Mouse (Mus musculus): ENCODE measurements around the gene Man1b1. TPM values are rescaled to one million over a fixed set of nuclear protein-coding genes. Genes with fewer than 3 reads are reported as not detected.

Man1b1 gene
- polyA plus RNA-seq, 1 experiment: 19.6 TPM

DNA sequence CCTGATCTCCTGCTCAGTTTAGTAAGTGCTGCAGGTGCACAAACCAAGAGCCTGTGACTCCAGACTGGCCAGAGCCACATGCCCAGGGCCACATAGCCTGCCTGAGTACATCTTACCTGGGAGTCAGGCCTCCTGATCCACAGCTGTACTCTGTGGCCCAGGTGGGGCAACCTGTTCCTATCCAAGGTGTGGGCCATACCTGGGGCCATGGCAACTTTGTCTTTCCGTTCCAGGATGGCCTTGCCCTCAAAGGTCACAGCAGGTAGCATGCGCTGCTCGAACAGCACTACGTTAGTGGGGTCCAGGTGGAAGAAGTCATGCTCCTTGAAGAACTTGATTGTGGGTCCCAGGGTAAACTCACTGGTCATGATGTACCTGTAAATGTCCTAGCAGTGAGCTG is 32.2 kb downstream of the Man1b1 start:
- H3K4me3 ChIP-seq (ENCODE audit: insufficient read depth, low read depth, low read length): peak overlapping the region; percentile 84
- 67% methylated on average over 4 of the region's 4 CpGs for WGBS
- H3K27ac ChIP-seq (ENCODE audit: insufficient read depth, low read depth, low read length): no peak overlapping the region

DNA sequence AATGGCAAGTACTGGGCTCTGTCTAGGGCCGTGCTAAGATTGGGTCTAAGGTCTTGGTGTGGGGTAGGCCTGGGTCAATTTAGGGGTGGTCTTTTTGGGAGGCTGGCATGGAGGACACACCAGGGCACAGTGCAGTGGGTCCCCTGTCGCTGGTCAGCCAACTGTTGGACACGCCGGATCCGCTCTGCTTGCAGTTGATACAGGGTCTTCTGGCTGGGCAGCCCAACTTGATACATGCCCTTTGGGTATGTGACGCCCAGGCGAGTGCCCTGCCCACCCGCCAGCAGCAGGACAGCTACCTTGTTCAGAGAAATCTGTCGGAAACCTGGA is 32.6 kb downstream of the Man1b1 start:
- no peak overlapping the region for H3K27ac ChIP-seq (ENCODE audit: insufficient read depth, low read depth, low read length)
- WGBS: 39% methylated on average over 9 of the region's 9 CpGs
- H3K4me1 ChIP-seq (ENCODE audit: control insufficient read depth, insufficient read depth, low read length): peaks cover 20% of the 10 kb centered on the region; the same call in 1 of the 2 replicates
- DNase-seq: no peak
- no peaks in the 10 kb centered on the region for H3K36me3 ChIP-seq (ENCODE audit: control insufficient read depth, insufficient read depth, low read length)
- peak overlapping the region; percentile 84 for H3K4me3 ChIP-seq (ENCODE audit: insufficient read depth, low read depth, low read length)
- no peaks in the 10 kb centered on the region for H3K27me3 ChIP-seq (replicated peaks; ENCODE audit: control insufficient read depth, insufficient read depth, low read length)
- no peak for TF ChIP-seq POLR2A (IDR thresholded peaks at IDR 0.05; ENCODE audit: low read depth, low read length)
- TF ChIP-seq CTCF (conservative IDR thresholded peaks at IDR 0.05; ENCODE audit: insufficient read depth, insufficient read length, low read depth, low read length): no peak

More for the DNA sequence above, 32.2 kb downstream of the Man1b1 start:
- Histone ChIP-seq H3K4me1 (ENCODE audit: control insufficient read depth, insufficient read depth, low read length) (peaks cover 20% of the 10 kb centered on the region; the same call in 1 of the 2 replicates), H3K36me3 (ENCODE audit: control insufficient read depth, insufficient read depth, low read length) (no peaks in the 10 kb centered on the region), H3K27me3 (replicated peaks; ENCODE audit: control insufficient read depth, insufficient read depth, low read length) (no peaks in the 10 kb centered on the region)
- TF ChIP-seq CTCF (conservative IDR thresholded peaks at IDR 0.05; ENCODE audit: insufficient read depth, insufficient read length, low read depth, low read length) (no peak), POLR2A (IDR thresholded peaks at IDR 0.05; ENCODE audit: low read depth, low read length) (no peak)
- no peak for DNase-seq

DNA sequence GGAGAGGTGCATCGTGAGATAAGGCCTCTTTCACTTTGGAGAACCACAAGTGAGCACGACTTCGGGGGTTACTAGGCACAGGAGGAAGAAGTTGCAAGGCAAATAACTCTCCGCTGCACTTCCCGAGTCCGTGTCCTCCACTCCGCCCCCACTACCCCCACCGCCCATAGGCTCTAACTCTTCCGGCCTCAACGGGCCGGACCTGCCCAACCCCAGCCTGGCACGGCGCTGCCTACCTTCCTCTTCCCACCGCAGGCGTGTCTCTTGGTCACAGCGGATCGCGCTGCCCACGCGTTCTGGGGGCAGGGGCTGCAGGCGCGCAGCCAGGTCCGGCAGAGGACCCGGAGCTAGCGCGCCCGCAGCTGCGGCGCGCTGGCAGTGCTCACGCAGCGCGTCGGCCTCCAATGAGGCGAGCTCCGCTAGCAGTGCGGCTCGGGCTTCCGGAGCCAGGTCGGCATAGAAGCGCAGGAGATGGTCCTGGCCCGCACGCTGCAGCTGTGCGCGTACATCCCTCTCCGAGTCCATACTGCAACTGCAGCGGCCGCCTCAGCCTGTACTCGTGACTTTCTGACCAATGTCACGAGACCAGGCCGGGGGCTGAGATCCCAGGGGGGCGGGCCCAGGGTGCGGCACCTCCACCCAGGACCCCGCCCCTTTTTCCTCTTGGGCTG is 33.1 kb downstream of the Man1b1 start, which contains the start of gene Uap1l1:
TSS of gene Uap1l1 (minus strand) at position 592 of the 671 bp plus-strand sequence.
- peak; percentile 93 for DNase-seq

DNA sequence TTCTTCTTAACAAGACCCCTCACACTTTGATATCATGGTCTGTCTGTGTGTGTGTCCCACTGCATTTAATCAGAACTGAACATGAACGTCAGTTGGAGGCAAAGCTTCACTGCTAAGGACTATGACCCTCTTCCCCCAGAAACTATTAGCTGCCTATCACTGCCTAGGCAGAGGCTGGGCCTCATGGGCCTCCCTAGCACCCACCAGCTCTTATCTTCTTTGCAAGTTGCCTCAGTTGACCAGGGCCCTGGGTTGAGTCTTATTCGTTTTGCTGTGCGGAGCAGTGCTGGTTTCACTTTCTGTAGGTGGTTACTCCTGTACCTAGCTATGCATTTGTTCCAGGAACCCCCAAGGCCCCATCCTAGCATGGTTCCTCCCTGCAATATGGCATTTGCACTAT is 37.9 kb downstream of the Man1b1 start:
- 90% methylated on average over 3 of the region's 3 CpGs for WGBS
- Histone ChIP-seq H3K4me1 (ENCODE audit: control insufficient read depth, insufficient read depth, low read length) (no peaks in the 10 kb centered on the region; the same call in 1 of the 2 replicates), H3K27me3 (replicated peaks; ENCODE audit: control insufficient read depth, insufficient read depth, low read length) (no peaks in the 10 kb centered on the region), H3K4me3 (ENCODE audit: insufficient read depth, low read depth, low read length) (no peak overlapping the region), H3K27ac (ENCODE audit: insufficient read depth, low read depth, low read length) (no peak overlapping the region), H3K36me3 (ENCODE audit: control insufficient read depth, insufficient read depth, low read length) (no peaks in the 10 kb centered on the region)
- no peak for DNase-seq
- TF ChIP-seq CTCF (conservative IDR thresholded peaks at IDR 0.05; ENCODE audit: insufficient read depth, insufficient read length, low read depth, low read length) (no peak), POLR2A (IDR thresholded peaks at IDR 0.05; ENCODE audit: low read depth, low read length) (no peak)

More for the DNA sequence above, 33.1 kb downstream of the Man1b1 start, which contains the start of gene Uap1l1:
- no peaks in the 10 kb centered on the region for H3K27me3 ChIP-seq (replicated peaks; ENCODE audit: control insufficient read depth, insufficient read depth, low read length)
- peaks cover 20% of the 10 kb centered on the region; the same call in 1 of the 2 replicates for H3K4me1 ChIP-seq (ENCODE audit: control insufficient read depth, insufficient read depth, low read length)
- TF ChIP-seq POLR2A (IDR thresholded peaks at IDR 0.05; ENCODE audit: low read depth, low read length) (peak; percentile 83), CTCF (conservative IDR thresholded peaks at IDR 0.05; ENCODE audit: insufficient read depth, insufficient read length, low read depth, low read length) (no peak)
- H3K27ac ChIP-seq (ENCODE audit: insufficient read depth, low read depth, low read length): peak within 1 kb of the TSS; percentile 58
- peak within 1 kb of the TSS; percentile 84 for H3K4me3 ChIP-seq (ENCODE audit: insufficient read depth, low read depth, low read length)
- under 1% methylated on average over 54 of the region's 54 CpGs for WGBS
- no peaks in the 10 kb centered on the region for H3K36me3 ChIP-seq (ENCODE audit: control insufficient read depth, insufficient read depth, low read length)

DNA sequence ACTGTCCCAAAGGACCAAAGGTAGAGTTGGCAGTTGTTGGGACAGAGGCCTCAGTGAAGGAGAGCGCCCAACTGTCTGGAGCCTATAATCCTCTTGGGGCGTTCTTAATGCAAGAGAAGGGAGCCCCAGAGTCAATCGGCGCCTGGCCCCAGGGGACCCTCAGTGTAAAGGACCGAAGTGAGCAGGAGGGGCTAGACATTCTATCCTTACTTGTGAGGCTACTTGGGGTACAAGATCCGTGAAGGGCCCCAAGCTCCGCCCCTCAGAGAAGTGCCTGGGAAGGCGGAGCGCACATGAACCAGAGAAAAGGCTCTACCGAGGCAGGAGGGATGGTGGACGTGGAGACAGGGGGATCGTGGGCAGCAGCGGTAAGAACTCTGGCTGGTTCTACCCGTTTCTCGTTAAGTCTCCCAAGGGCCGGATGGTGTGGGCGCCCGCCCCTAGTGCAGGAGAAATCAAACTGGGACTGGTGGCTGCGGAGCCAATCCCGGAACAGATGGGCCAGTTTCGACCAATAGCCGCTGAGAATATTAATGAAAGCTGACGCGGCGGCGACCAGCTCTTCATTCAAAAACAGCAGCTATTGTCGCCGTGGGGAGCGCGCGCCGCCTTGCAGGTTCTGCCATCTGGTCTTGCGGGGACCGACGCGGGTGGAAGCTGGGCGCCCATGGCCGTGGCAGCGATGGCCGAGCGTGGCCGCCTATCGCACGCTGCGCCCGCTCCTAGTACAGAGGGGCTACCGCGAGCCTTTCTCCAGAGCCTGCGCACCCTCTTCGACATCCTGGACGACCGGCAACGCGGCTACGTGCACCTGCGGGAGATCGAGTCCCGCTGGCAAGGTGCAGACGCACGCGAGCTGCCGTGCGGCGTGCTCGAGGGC is 39.9 kb downstream of the Man1b1 start, which contains the start of gene Sapcd2:
TSS of gene Sapcd2 (plus strand) at position 558 of the 880 bp plus-strand sequence.
- Histone ChIP-seq H3K4me3 (ENCODE audit: insufficient read depth, low read depth, low read length) (peak within 1 kb of the TSS; percentile 51), H3K36me3 (ENCODE audit: control insufficient read depth, insufficient read depth, low read length) (no peaks in the 10 kb centered on the region), H3K27me3 (replicated peaks; ENCODE audit: control insufficient read depth, insufficient read depth, low read length) (no peaks in the 10 kb centered on the region), H3K27ac (ENCODE audit: insufficient read depth, low read depth, low read length) (no peak within 1 kb of the TSS), H3K4me1 (ENCODE audit: control insufficient read depth, insufficient read depth, low read length) (no peaks in the 10 kb centered on the region)
- 2% methylated on average over 65 of the region's 65 CpGs for WGBS
- TF ChIP-seq CTCF (conservative IDR thresholded peaks at IDR 0.05; ENCODE audit: insufficient read depth, insufficient read length, low read depth, low read length): no peak
- no peak for TF ChIP-seq POLR2A (IDR thresholded peaks at IDR 0.05; ENCODE audit: low read depth, low read length)
- peak; percentile 92 for DNase-seq

DNA sequence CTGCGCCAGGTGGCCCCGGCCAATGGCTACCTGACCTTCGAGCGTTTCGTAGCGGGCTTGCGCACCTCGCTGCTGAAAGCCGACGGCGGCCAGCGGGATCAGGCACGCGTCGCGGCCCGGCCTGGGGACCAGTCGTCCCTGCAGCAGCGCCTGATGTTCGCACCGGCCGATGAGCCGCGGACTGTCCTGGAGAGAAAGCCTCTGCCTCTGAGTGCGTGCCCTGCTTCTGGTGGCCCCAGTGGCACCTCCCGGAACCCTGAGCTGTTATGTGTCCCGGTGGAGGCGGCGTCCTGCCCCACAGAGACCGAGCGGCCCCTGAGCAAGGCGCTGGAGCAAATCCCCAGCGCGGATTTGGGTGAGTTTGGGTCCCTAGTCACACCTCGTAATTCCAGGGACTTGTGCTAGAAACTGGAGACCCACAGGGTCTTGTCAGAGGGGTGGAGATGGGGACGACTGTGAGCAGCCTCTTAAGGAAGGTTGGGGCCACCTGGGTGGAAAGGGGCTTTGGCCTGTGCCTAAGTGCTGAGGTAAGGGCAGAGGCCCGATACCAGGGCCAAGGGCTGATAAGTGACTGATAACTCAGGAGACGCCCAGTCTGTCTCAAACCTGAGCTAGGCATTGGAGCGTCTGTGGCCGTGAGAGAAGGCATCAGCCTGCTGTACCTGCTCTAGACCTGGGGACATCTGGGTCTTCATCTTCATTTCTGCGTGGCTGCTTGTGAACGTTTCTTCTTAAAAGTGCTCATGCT is 40.7 kb downstream of the Man1b1 start:
- H3K27ac ChIP-seq (ENCODE audit: insufficient read depth, low read depth, low read length): no peak overlapping the region
- H3K27me3 ChIP-seq (replicated peaks; ENCODE audit: control insufficient read depth, insufficient read depth, low read length): no peaks in the 10 kb centered on the region

More for the DNA sequence above, 40.7 kb downstream of the Man1b1 start:
- Histone ChIP-seq H3K36me3 (ENCODE audit: control insufficient read depth, insufficient read depth, low read length) (no peaks in the 10 kb centered on the region), H3K4me1 (ENCODE audit: control insufficient read depth, insufficient read depth, low read length) (no peaks in the 10 kb centered on the region), H3K4me3 (ENCODE audit: insufficient read depth, low read depth, low read length) (peak overlapping the region; percentile 51)
- 7% methylated on average over 42 of the region's 42 CpGs for WGBS
- DNase-seq: no peak
- TF ChIP-seq CTCF (conservative IDR thresholded peaks at IDR 0.05; ENCODE audit: insufficient read depth, insufficient read length, low read depth, low read length): no peak
- TF ChIP-seq POLR2A (IDR thresholded peaks at IDR 0.05; ENCODE audit: low read depth, low read length): no peak

Data from kidney, adult 2 months (tissue).